Mouse (Mus musculus) lung, postnatal 0 days (tissue): ENCODE measurements around the gene Mov10.
A peak's percentile ranks its signal among the peaks of the same experiment; 100 is the strongest.

Experiments used
- CTCF ChIP-seq: IDR thresholded peaks from 2 replicates; pipeline ENCODE4 v1.5.1; 2016; ENCODE audit warnings: antibody characterized with exemption, mild to moderate bottlenecking
- EP300 ChIP-seq: IDR thresholded peaks from 2 replicates; pipeline ENCODE4 v1.6.1; 2016; ENCODE audit warnings: antibody characterized with exemption, mild to moderate bottlenecking, control low read depth

DNA sequence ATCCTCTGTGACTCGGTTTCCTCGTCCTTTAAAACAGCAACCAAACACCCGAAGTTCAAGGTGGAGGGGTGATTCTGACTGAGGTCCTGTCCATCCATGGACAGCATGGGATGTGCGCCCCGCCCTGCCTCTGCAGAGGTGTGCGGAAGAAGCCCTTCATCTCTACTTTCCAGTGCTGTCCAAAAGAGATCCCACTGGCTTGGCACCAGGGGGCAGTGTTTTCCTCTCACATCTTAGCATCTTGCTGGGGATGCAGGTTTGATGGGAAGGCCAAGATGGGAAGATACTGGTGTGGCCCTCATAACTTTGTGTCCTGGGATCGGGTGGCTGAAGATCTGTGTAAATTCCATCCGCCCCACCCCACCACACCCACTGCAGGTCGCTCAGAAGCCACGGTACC lies 48.3 kb downstream of the Mov10 start:
- peak; percentile 84 for TF ChIP-seq CTCF
- no peak for TF ChIP-seq EP300
